Mouse (Mus musculus) thymus, adult 2 months (tissue): ENCODE measurements around the gene C2.

Source experiments
- CTCF ChIP-seq: fragments of 200-500 bp; IDR thresholded peaks from 2 replicates; pipeline ENCODE4 v1.5.1; 2012; ENCODE audit warnings: mild to moderate bottlenecking, control low read depth, low read length, moderate library complexity, borderline replicate concordance; ENCODE audit not compliant: control insufficient read depth, poor library complexity, insufficient read depth; ENCODE audit errors: extremely low read depth
- POLR2A ChIP-seq: fragments of 200-500 bp; IDR thresholded peaks from 2 replicates; pipeline ENCODE4 v1.6.1; 2012; ENCODE audit warnings: mild to moderate bottlenecking, low read length, control low read depth, moderate library complexity; ENCODE audit not compliant: control insufficient read depth, poor library complexity, insufficient read depth; ENCODE audit errors: extremely low read depth

- TF ChIP-seq CTCF: no peak
- no peak for TF ChIP-seq POLR2A
These were observed 36.2 kb downstream of the C2 start for GRCm38 (mm10) chr17:34861704-34862415.
